Mouse (Mus musculus) heart, postnatal 0 days (tissue): ENCODE results near the gene Otp.

Experiments used
- CTCF ChIP-seq: IDR thresholded peaks from 2 replicates; pipeline ENCODE4 v1.5.1; 2016; ENCODE audit warnings: antibody characterized with exemption, control low read depth, low read depth
- EP300 ChIP-seq: IDR thresholded peaks from 2 replicates; pipeline ENCODE4 v1.6.1; 2016; ENCODE audit warnings: antibody characterized with exemption, low read depth

DNA sequence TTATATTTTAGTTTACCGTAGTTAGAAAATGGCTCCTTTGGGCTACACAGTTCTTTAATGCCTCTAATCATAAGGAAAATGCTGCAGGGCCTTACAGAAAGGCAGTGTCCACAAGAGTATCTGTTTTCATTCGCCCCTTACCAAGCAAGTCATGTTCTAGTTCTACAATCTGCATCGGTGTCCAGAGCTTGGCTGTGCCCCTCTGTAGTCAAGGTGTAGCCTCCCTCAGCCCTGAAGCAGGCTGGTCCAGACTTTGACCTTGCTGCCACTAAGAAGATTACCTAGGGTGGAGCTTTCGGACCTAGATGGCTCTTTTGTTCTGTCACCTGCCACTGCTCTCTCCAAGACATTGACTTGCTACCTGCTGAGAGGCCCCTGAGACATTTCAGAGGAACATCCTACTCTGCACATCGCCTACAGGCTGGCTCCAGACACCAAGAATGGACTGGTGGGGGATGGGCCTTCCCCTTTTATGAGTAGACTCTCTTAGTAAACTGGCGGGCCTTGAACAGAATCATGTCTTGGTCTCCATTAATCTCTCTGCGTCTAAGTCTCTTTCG, 17.3 kb upstream of the Otp start:
- no peak for TF ChIP-seq CTCF
- TF ChIP-seq EP300 = no peak
